Mouse (Mus musculus) monocyte, adult 5-6 weeks (primary cell): ENCODE results near the gene Hcfc2. TPM values are rescaled to one million over a fixed set of nuclear protein-coding genes. Genes with fewer than 3 reads are reported as not detected.

Experiments
- ATAC-seq: fragments of 153-309, 156-312 bp; replicated peaks from 2 replicates; pipeline ENCODE4 v1.8.0; 2017; ENCODE audit warnings: mild to moderate bottlenecking; ENCODE audit not compliant: low TSS enrichment, insufficient number of reproducible peaks, severe bottlenecking, poor library complexity, low FRiP score
- total RNA-seq: library from RNA; stranded (forward); fragments of 200-1000, 200-491, 200-594 nt; gene quantifications from 3 replicates; pipeline ENCODE4 v1.2.3, GENCODE M21; 2017

Hcfc2 gene
- total RNA-seq, 1 experiment from 2014 or later = 71.3 TPM

DNA sequence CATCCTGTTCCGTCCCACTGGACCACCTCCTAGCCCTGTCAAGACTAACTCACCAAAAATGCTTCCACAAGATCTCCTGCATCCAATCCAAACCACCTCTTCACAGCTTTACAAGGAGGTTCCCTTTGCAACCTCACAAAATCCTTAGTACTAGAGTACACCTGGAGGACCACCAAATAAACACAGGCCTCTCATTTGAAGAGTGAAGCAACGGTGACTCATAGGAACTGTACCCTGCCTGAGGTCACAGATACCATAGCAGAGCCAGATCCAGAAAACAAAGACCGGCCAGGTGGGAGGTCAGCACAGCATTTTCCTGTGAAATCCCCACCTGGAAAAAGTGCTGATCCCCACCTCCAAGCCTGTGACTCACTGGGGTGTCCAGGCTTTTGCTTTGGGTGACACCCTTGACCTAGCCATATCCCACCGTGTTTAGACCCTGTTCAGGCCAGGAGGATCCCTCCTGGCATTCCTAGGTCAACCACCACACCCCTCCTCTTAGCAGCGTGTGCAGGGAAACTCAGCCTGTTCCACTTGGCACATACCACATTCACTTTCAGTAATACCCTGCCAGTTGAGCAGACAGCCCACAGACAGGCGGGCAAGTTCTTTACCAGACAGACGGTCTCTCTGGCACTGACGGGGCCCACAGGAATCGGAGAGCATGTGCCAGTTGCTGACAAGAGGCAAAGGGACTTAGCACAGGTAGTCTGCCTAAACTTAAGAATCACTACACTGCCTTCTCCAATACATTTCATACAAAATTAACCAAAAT lies 65.3 kb downstream of the Hcfc2 start:
- no peak for ATAC-seq

DNA sequence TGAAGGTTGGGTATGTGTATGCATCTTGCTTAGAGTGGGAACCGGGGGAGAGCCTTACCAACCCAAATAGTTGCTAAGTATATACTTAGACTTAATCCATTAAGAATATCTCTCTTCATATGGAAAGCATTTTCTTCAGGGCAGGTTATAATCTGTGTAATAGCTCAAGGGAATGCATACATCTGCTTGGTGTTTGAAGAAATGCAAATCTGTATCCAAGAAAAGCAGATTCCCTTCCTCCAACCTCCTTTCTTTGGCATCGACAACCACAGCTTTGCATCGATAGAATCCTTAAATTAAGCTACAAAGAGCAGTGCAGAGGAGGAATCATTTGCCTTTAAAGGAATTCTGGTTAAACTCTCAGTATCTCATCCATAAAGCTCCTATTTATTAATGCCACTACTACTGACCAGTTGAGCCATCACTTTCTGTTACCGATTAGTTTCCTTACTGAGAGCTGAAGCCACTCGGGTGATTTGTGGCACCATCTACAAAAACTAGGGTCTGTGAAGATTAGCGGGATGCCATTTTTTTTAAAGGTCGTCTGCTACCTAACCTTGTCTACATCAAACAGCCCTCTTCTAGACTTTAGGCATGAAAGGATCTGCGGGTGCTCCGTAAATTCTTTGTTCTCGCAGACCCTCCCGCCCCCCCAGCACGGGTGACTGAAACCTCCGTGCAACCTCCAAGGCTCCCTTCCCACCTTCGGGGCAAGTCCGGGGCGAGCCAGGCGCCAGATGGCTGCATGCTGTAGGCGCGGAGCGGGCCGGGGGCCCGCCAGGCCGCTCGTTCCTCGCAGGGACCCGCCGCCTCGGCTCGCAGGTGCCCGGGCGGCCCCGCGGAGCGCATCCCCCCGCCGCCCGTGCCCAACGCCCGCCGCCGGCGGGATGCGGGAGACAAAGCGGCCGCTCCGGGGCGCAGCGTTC lies 67.1 kb downstream of the Hcfc2 start:
- ATAC-seq = no peak

DNA sequence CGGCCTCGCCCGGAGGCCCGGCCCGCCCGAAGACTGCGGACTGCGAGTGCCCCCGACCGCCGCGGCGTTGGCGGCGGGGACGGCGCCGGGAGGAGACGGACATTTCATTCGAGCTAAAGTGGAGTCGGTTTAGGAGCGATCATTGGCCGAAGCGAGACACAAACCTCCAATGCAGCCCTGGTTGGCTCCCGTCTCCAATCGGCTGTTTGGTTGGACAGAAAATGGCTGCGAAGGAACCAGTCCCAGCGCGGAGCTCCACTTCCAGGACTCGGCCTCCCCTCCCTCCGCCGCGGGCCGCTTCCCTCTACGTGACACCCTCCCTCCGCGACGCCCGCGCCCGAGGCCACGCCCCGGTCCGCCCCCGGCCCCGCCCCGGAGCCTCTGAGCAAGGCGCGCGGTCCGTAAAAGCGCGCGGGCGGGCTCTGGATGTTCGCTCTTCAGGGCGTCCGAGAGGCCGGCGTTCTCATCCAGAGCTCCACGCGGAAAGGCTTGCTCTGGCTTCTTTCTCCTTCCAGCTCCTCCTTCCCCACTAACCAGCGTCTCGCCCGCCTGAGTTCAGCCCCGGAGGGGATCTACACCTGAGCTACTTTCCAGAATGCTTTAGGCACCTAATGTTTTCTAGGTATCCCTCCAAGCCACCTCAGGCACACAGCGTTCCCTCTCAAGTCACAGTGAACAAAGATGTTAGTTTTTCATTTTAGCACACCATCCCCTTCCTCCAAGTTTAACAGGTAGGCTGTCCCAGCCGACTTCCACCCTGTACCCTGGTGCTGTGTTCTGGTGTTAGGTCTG lies 68.1 kb downstream of the Hcfc2 start, which contains the start of gene Nfyb:
Gene Nfyb (minus strand): TSS at position 305 of the 792 bp plus-strand sequence.
- peak; percentile 98 for ATAC-seq

DNA sequence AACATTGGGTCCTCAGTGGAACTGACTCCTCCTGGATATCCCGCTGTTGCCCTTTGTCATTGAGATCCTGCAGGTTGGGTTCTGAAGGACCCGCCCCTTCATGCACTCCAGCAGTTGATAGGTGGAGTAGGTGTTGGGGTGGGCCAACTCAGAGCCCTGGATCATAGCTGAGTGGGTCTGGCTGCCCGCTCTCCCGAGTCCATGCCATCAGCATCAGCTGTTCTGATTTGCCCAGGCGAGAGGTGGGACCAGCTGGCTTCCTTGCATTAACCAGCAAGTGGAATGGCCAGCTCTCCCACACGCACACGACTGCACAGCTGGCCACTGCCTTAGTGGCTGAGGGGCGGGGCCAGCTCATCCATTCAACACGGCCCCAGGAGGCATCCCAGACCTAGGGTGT lies 72.9 kb downstream of the Hcfc2 start:
- ATAC-seq = no peak; the same call in 1 of the 2 replicates

DNA sequence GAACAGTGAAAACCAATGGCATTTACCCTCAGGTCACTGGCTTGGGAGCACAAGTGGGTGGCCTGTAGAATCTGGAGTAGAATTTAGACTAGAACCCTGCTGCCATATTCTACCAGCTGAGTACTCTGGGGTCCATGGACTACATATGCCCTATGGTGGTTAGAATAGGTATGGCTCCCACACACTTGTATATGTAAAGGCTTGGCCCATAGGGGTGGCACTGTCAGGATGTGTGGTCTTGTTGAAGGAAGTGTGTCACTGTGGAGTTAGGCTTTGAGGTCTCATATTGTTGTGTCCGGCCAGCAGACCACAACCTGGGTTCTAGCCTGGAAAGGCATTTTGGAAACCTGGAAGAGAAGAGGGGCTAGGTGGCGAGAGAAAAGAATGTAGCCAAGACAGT lies 74.8 kb downstream of the Hcfc2 start:
- ATAC-seq = no peak

DNA sequence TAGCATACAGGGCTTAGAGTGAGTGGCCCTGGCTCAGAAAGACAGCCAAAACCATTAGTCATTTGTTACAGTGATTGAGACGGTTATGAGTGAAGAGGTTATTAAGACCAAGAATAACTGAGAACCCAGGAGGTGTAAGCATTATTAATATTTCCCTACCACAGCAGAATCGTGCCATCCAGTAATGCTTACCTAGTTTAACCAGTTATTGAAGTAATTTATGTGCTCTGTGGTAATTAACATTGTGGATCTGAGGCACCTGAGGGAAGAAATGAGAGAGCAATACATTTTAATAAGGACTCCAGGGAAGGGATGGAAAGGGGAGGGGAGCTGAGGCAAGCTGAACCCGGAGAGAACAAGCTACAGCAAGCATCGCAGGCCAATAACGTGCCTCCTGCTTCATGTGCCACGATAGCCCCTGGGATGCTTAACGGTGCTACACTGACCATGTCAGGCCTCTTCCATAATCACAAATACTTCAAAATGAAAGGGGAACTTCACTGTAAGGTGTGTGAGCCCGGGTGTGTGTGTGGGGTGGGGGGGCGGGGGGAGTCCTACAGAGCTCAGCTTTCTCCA lies 75.7 kb downstream of the Hcfc2 start:
- no peak for ATAC-seq

DNA sequence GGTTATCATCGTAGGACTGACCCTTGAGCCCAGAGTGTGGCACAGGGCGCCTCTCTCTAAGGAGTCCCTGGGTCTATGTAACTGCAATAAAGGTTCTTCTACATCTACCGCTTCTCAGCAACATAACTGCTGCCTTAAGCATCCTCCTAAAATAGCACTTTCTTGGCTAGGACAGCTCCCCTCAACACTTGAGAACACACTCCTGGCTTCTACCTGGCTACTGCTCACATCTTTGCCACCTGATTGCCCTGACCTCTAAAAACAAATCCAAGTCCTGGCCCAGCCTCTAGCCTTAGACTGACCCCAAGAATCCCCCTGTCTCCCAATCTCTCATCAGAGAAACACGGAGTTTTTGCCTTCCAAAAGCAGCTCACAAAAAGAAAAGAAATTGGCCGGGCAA lies 78.9 kb downstream of the Hcfc2 start:
- ATAC-seq = no peak

DNA sequence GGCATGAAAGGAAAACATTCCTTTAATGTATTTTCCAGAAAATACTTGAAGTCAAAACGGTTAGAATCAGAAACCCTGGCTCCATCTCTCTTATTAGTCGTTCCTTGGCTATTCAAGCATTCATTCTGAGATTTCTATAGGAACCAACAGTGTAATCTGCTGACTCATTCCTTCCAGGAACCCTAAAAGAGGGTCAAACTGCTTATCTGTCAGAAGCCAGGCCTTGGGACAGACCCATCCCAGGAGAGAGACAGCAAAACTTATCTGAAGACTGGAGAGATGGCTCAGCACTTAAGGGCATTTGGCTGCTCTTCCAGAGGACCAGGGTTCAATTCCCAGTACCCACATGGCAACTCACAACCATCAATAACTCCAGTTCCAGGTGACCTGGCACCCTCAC lies 81.1 kb downstream of the Hcfc2 start:
- ATAC-seq = no peak

DNA sequence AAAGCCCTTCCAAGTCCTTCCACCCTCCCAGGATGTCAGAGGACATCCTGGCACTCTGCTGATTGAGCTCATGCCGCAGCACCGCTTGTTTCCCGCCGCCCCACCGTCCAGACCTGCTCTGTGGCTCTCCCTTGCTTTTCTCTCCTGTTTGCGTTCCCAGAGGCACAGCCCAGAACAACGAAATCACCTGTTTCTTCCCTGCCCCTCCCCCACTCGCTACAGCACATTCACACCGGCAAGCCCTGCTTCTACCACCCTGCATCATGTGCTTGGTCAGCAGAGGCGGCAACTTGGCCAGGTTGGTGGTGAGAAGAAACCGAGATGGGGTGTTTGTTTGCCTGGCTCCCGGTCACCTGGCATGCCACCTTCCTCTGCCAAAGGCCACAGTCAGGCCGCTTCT lies 81.9 kb downstream of the Hcfc2 start:
- no peak for ATAC-seq

DNA sequence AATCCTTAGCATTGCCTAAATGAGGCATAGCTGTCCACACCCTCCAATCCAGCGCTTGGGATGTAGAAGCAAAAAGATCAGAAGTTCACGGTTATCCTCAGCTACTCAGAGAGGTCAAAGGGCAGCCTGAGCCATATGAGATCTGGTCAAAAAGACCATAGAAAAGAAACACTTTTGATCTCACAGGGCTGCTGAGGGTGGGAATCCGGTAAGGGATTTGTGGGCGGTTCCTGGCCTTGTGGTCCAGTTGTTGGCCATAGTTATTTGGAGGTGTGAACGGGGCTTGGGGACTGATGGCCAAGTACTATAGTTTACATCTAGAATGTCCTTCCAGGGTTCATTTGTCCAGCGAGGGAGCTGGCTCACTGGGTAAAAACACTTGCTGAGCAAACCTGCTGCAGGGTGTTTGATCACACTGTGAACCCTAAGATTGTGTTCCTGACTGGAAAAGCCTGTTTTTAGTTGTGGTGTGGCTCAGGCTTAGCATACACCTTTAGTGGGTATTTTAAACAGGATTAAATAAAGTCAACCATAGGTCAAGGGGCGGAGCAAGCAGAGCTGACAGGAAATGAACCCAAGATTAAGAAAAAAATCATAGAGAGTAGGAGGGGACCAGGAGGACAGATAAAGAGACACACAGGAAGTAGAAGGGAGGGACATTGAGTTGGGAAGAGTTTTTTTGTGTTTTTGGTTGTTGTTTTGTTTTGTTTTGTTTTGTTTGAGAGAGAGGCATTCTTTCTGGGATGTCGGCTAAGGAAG lies 83.0 kb downstream of the Hcfc2 start:
- ATAC-seq = no peak

DNA sequence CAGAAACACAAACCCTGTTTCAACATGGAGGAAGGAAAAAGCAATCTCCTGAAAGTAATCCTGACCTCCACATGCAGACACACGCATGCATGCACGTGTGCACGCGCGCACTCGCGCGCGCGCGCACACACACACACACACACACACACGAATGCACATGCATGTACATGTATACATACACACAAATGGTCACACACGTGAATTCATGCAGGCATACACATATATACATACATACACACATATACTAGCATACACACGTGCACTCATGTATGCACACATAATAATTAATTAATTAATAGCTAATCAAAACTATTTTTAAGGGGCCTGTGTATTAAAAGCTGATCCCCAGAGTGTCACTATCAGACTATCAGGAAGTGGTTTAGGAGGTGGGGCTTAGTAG lies 83.9 kb downstream of the Hcfc2 start:
- no peak for ATAC-seq

DNA sequence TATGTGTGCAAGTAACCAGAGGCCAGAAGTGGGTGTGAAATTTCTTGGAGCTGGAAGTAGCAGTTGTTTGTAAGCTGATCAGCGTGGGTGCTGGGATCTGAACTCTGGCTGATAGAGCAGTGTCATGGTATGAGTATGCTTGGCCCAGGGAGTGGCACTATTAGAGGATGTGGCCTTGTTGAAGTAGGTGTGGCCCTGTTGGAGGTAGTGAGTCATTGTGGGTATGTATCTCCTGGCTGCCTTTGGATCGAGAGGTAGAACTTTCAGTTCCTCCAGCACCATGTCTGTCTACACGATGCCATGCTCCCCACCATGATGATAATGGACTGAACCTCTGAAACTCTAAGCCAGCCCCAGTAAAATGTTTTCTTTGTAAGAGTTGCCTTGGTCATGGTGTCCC lies 84.4 kb downstream of the Hcfc2 start:
- ATAC-seq = peak; percentile 85

DNA sequence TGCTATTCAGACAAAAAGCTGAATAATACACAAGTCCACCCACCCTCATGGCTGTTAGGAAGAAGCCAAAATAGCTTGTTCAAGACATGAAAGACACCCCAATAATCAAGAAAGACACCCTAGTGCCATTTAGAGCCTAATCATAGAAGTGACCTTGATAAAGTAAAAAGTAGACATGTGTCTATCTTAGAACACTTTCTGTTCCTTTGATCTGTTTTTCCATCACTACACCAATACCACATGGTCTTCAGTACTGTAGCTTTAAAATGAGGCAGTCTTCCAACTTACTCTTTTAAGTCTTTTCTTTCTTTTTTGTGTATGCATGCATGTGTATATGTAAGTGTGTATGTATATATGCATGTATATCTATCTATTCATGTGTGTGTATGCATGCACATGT lies 84.9 kb downstream of the Hcfc2 start:
- ATAC-seq = no peak

DNA sequence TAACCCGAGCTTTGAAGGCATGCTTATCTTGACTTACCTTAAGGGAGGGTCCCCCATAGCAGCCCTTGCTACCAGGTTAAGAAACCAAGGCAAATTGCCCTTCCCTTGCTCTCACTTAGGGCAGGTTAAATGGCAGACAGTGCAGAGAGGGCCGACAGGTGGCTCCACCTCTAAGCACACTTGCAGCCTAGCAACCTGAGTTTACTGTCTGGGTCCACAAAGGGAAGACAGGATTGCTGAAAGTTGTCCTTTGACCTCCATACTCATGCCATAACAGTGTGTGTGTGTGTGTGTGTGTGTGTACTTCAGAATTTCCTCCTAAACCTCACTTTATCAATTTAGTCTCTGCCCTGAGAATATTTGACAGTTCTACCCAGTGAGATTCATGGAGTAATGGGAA lies 86.5 kb downstream of the Hcfc2 start:
- ATAC-seq = no peak

DNA sequence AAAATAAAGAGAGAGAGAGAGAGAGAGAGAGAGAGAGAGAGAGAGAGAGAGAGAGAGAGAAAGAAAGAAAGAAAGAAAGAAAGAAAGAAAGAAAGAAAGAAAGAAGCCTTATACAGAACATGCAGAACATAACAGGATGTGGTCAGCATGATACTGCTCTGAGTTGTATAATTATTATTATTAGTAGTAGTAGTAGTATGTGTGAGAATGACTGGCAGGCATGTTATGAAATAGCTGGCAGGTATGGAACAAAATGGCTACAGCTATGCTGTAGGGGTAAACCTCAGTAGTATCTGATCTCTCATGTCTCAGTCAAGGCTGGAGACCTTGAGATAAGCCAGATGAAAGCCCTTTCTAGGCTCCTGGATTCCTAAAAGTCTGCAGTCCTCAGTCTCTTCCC lies 93.2 kb downstream of the Hcfc2 start:
- no peak for ATAC-seq

DNA sequence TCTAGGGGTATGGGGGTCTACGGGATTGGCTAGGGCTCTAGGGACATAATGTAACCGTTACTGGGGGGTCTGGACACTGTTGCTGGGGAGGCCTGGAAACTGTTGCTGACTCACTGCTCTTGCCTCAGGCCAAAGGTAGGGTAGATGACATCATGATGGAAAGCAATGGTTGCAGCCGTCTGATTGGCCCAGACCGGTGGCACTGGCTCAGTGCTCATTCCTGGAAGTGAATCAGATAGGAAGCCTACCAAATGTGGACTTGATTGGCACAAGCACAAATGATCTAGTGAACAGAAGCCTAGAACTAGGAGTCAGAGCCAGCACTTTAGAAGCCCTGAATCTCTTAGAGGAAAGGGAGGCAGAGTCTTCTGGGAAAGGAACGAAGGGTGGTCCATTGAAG lies 94.5 kb downstream of the Hcfc2 start:
- no peak for ATAC-seq

DNA sequence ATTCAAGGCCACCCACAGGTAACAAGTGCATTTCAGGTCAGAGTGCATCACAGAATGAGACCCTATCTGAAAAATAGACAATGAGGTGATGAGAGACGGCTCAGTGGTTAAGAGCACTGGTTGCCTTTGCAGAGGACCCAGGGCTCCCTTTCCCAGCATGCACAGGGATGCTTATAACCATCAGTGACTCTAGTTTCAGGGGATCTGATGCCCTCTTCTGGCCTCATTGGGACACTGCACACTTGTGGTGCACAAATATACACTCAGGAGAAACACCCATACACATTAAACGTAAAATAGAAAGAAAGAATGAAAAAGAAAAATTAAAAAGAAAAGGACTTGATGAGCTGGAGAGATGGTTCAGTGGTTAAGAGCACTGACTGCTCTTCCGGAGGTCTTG lies 95.8 kb downstream of the Hcfc2 start:
- ATAC-seq = no peak
